Mouse (Mus musculus): ENCODE measurements around the gene Taf1. TPM values are rescaled to one million over a fixed set of nuclear protein-coding genes. Genes with fewer than 3 reads are reported as not detected.
"Not testable (repeated sequence)": the region's sequence is repeated elsewhere in the genome, so short reads cannot be mapped to it uniquely, and the experiment has no call there.

Taf1 gene
- total RNA-seq (2021), result 10 to 100 TPM; 49.5 to 50.4 TPM

- peak; percentile 94 to 96 for DNase-seq (ENCODE audit: extremely low spot score in 1 of 2, low spot score in 2 of 2)
- intact Hi-C loops (cut with DNase I), result no loop called here
Measured at GRCm38 (mm10) chrX:101532347-101533221, at the start of gene Taf1. Gene Taf1, plus strand, starts transcription at chrX:101532734.

DNA sequence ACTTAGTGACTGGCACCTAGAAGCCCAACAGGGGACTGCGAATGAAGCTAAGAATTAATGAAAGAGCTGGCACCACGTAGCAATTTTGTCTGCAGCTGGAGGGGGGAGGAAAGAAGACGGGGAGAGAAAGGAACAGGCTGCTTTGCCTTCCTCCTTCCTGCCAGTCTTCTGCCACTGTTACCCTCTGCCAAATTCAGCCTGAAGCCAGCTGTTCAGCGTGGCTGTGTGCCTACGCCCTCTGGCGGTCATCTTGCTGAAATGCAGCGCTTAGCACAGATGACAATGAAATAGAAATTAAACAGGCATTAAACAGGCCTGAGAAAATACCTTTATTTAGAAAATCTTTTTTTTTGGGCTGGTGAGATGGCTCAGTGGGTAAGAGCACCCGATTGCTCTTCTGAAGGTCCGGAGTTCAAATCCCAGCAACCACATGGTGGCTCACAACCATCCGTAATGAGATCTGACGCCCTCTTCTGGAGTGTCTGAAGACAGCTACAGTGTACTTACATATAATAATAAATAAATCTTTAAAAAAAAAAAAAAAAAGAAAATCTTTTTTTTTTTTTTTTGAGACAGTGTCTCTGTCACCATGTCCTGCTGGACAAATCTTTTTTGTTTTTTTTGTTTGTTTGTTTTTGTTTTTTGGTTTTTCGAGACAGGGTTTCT lies 45.9 kb upstream of the Taf1 start:
- intact Hi-C loops (cut with DNase I), result not testable (repeated sequence)
- DNase-seq (ENCODE audit: extremely low spot score in 1 of 2, low spot score in 2 of 2), result peak; percentile 12 to 51

- intact Hi-C loops (cut with DNase I), result no loop called here
- DNase-seq (ENCODE audit: extremely low spot score in 1 of 2, low spot score in 2 of 2), result peak in 1 of 2 experiments; percentile 17
Measured at GRCm38 (mm10) chrX:101504636-101505035, 27.9 kb upstream of the Taf1 start.

DNA sequence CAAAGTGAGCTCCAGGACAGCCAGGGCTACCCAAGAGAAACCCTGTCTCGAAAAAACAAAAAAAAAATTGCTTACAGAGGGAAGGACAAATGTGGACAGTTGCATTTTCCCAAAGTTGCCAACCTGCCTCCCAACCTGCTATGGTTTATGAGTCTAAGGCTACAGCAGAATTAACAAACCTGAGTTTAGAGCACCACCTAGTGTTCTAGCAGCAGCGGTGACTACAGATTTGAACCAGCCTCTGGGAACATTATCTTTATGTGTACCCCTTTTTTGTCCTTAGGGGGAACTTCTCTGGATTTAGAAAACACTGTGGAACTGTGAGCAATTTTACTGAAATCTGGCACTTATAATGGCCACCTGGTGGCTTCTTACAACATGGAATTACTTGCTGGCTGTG lies 16.8 kb upstream of the Taf1 start:
- intact Hi-C loops (cut with DNase I), result no loop called here
- no peak for DNase-seq (ENCODE audit: extremely low spot score in 1 of 2, low spot score in 2 of 2)

- DNase-seq (ENCODE audit: extremely low spot score in 1 of 2, low spot score in 2 of 2), result no peak
- intact Hi-C loops (cut with DNase I), result no loop called here
Measured at GRCm38 (mm10) chrX:101518006-101518405, 14.5 kb upstream of the Taf1 start.

- intact Hi-C loops (cut with DNase I), result no loop called here
Measured at GRCm38 (mm10) chrX:101522027-101522426, 10.5 kb upstream of the Taf1 start.

GRCm38 (mm10) chrX:101527356-101527755 lies 5.2 kb upstream of the Taf1 start:
- no peak for DNase-seq (ENCODE audit: extremely low spot score in 1 of 2, low spot score in 2 of 2)

More at GRCm38 (mm10) chrX:101522027-101522426, 10.5 kb upstream of the Taf1 start:
- DNase-seq (ENCODE audit: extremely low spot score in 1 of 2, low spot score in 2 of 2), result peak in 1 of 2 experiments; percentile 15

DNA sequence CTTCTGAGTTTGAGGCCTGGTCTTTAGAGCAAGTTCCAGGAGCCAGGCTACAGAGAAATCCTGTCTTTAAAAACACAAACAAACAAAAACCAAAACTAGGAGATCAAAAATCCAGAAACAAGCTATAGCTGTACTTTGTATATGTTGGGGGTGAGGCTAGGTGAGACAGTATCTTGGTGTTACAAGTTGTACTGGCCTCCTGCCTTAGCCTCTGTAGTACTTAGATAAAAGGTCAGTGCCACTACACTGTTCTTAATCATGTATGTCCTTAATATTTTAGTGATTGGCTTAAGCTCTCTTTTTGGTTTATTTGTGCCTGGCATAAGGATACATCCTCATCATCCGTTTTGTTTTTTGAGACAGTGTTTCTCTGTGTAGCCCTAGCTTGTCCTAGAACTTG lies 52.9 kb downstream of the Taf1 start:
- DNase-seq (ENCODE audit: extremely low spot score in 1 of 2, low spot score in 2 of 2), result no peak
- intact Hi-C loops (cut with DNase I), result no loop called here

More at GRCm38 (mm10) chrX:101527356-101527755, 5.2 kb upstream of the Taf1 start:
- intact Hi-C loops (cut with DNase I), result no loop called here

DNA sequence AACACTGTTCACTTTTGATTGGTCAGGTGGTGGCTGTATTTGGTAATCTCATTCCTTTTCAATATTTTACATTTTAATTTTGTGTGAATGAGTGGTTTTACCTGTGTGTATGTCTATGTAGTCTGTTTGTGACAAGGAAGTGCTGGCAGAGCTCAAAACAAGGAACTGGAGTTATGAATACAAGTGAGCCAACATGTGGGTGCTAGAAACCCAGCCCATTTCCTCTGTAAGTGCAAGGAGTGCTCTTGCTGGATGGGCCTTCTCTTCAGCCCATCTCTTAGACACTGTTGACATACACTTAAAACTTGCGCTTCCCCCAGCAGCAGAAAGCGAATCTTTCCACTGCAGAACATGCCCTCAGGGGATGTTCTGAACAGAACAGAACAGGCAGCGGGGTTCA lies 83.6 kb downstream of the Taf1 start:
- intact Hi-C loops (cut with DNase I), result no loop called here
- no peak for DNase-seq (ENCODE audit: extremely low spot score in 1 of 2, low spot score in 2 of 2)

- no peak for DNase-seq (ENCODE audit: extremely low spot score in 1 of 2, low spot score in 2 of 2)
- intact Hi-C loops (cut with DNase I), result no loop called here
Measured at GRCm38 (mm10) chrX:101617889-101618288, 85.4 kb downstream of the Taf1 start.

DNA sequence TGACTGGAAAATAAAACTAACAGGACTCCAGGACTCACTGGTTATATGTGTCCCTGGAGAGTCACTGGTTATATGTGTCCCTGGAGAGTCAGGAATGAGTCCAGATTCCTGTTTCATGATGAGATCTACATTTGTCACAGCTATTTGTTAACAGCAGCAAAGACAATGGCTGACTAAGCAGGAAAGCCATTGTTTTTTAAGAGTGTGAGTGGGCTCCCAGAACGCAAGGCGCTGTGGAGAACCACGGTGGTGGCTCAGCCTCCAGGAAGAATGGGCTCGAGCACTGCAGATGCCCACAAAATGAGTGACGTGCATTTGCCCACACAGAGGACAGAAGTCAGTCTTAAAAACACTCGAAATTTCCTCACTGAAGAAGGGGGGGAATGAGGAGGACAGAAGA lies 87.8 kb downstream of the Taf1 start:
- intact Hi-C loops (cut with DNase I), result no loop called here
- DNase-seq (ENCODE audit: extremely low spot score in 1 of 2, low spot score in 2 of 2), result no peak

DNA sequence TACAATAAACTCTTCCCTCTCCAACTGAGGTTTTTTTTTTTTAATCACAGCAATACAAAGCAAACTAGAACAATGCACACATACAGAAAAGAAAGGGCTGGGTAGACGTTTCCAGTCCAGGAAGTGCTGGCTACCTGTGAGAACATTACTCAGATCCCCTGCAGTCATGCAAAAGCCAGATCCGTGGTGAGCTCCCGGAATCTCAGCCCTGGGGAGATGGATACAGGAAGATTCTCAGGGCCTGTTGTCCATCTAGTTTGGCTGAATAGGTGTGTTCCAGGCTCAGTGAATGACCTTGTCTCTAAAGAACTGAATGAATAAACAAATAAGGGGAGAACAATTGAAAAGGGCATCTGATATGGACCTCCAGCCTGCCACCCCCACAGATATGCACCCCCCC lies 90.0 kb downstream of the Taf1 start:
- no peak for DNase-seq (ENCODE audit: extremely low spot score in 1 of 2, low spot score in 2 of 2)
- intact Hi-C loops (cut with DNase I), result no loop called here

DNA sequence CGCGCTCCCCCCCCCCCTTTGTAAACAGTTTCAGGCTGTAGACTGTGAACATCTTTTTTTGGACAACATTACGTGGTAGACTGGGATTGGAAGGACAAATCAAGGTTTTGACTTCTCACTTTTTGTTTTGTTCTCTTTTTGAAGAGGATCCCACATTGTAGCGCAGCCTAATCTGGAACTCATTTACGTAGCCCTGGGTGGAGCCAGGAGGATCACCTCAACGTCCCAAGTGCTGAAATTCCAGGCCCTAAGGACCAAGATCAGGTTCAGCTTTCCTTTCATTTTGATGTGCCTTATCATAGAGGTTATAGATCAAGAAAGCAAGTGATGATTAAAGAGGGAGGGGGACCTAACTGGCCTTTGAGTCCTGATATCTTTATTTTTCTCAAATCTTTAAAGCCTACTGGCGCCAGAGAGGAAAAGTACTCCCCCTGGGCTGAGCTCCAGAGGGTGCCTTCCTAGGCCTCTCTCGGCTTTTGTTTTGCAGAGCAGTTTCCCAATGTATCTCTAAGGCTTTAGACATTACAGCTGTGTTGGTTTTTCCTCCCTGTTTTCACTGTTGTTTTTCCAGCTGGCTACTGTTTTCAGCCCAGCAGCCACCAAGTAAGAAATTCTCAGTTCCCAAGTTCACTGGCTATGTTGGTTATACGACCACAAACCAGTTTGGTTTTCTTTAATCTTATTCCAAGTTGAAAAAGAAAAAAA lies 104.4 kb downstream of the Taf1 start:
- intact Hi-C loops (cut with DNase I), result no loop called here
- no peak for DNase-seq (ENCODE audit: extremely low spot score in 1 of 2, low spot score in 2 of 2)

GRCm38 (mm10) chrX:101638856-101639255 lies 106.3 kb downstream of the Taf1 start:
- no peak for DNase-seq (ENCODE audit: extremely low spot score in 1 of 2, low spot score in 2 of 2)
- intact Hi-C loops (cut with DNase I), result no loop called here

GRCm38 (mm10) chrX:101639306-101639705 lies 106.8 kb downstream of the Taf1 start:
- DNase-seq (ENCODE audit: extremely low spot score in 1 of 2, low spot score in 2 of 2), result peak in 1 of 2 experiments; percentile 4
- intact Hi-C loops (cut with DNase I), result no loop called here

- intact Hi-C loops (cut with DNase I), result no loop called here
- DNase-seq (ENCODE audit: extremely low spot score in 1 of 2, low spot score in 2 of 2), result peak; percentile 88 to 90
Measured at GRCm38 (mm10) chrX:101639741-101640166, 107.2 kb downstream of the Taf1 start, which contains the start of gene Ogt. Gene Ogt, plus strand, starts transcription at chrX:101640060.

DNA sequence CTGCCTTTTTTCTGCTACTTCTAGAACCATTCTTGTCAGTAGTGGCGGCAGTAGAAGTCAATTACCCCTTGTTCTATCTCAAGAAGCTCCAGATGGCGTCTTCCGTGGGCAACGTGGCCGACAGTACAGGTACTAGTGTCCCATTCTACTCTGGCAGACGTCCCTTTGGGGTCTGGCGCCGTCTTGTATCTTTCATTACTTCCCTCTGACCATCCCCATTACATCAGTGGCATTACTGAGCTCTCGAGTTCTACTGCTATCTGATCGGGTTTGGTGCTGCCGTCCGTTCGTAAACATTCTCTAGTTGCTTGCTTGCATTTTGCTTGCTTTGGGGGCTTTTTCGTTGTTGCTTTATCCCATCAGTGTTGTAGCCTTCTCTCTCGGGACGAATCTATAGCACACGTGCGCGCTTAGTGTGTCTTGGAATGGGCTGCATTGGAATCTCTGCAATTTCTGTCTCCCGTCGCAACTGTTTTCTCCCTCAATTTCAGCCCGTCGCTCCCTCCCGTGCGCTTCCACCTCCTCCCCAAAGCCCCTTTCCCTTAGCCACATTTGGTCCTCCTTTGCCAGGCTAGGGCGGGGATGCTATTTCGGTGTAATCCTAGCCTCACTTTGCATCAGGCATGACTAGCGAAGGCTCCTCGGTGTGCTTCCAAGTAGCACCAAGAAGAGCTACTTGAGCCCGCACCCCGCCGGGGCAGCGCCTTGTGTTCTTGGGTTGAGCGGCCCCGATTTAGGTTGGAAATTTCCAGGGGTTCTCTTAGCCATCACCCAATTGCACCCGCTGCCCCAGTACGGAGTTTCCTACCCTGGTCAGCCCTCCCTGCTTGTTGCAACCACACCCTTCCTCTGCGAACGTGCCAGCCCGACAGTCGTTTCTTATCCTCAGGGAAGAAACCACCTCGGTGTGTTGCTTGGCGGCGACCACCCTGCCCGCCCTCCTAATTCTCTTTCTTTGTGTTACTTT lies 107.9 kb downstream of the Taf1 start:
- peak; percentile 7 to 42 for DNase-seq (ENCODE audit: extremely low spot score in 1 of 2, low spot score in 2 of 2)
- intact Hi-C loops (cut with DNase I), result no loop called here

- intact Hi-C loops (cut with DNase I), result no loop called here
- no peak for DNase-seq (ENCODE audit: extremely low spot score in 1 of 2, low spot score in 2 of 2)
Measured at GRCm38 (mm10) chrX:101641161-101641530, 108.6 kb downstream of the Taf1 start.

All from left cerebral cortex, postnatal 10 days (tissue).